ENCODE assay signal across 1 mouse cellular context in the genomic region with DNA sequence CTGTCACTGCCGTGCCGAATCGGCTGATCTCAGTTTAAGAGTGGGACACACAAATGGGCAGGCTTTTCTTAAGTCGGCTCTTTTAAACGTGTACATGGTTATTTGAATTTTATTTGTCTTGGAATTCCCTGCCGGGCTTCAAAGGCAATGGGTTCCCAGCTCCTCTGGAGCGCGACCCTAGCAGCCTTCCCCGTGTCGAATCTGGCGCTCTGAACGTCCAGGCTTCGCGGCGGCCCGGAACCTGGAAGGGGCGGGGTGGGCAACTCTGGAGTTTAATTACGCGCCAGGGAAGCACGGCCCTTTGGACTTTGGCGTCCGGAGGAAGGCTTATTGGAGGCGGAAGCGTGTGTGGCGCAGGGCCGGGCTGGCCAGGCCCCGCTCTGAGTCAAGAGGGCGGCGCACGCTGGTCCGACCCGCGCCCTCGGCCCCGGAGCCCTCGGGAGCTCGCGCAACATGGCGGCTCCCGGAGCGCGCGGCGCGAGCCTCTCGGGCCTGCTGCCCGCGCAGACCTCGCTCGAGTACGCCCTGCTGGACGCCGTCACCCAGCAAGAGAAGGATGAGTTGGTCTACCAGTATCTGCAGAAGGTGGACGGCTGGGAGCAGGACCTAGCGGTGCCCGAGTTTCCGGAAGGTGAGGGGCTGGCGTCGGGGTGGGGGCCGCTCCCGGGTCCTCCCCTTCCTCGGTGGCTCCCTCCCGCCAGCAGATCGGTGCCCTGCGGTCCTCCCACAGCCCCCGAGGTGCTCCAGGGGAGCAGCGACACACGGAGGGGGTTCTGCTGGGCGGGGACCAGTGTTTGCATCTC.
A peak's percentile ranks its signal among the peaks of the same experiment; 100 is the strongest.
TF ChIP-seq lines count a peak whose summit lies in the region.

A gene (plus strand): TSS at position 32 of the 803 bp plus-strand sequence.

TF ChIP-seq in CH12.LX, 34 proteins besides CTCF, POLR2A, EP300 and RAD21 (continued from another document):
- TF ChIP-seq TCF12 (IDR thresholded peaks at IDR 0.05; ENCODE audit: low read depth, low read length) (peak; percentile 40; the same call in 1 of the 2 replicates), HCFC1 (IDR thresholded peaks at IDR 0.05; ENCODE audit: low read depth, low read length) (peak; percentile 79), USF1 (IDR thresholded peaks at IDR 0.05; ENCODE audit: low read depth, low read length) (no peak), MYC (IDR thresholded peaks at IDR 0.05; ENCODE audit: low read depth, low read length) (no peak), TBP (conservative IDR thresholded peaks at IDR 0.05; ENCODE audit: low read depth, low read length) (no peak; the same call in 1 of the 2 replicates), ZMIZ1 (IDR thresholded peaks at IDR 0.05; ENCODE audit: low read depth, low read length) (no peak), IRF4 (IDR thresholded peaks at IDR 0.05; ENCODE audit: low read depth, low read length) (no peak; the same call in none of the 2 replicates), ELF1 (IDR thresholded peaks at IDR 0.05; ENCODE audit: low read depth, low read length) (peak; percentile 72), CHD1 (IDR thresholded peaks at IDR 0.05; ENCODE audit: low read depth, low read length) (no peak), ZKSCAN1 (IDR thresholded peaks at IDR 0.05; ENCODE audit: borderline replicate concordance, low read depth, low read length) (no peak), KAT2A (IDR thresholded peaks at IDR 0.05; ENCODE audit: insufficient replicate concordance, low read length) (no peak), CHD2 (IDR thresholded peaks at IDR 0.05; ENCODE audit: low read length) (0 out of 2 replicates have a peak, but pooled peaks have one; percentile 63), NRF1 (IDR thresholded peaks at IDR 0.05; ENCODE audit: low read depth, low read length) (peak; percentile 42; the same call in 1 of the 2 replicates), MXI1 (IDR thresholded peaks at IDR 0.05; ENCODE audit: low read depth, low read length) (no peak), ZC3H11A (IDR thresholded peaks at IDR 0.05; ENCODE audit: low read depth, low read length) (peak; percentile 98), SMC3 (IDR thresholded peaks at IDR 0.05; ENCODE audit: low read depth, low read length) (no peak), RCOR1 (conservative IDR thresholded peaks at IDR 0.05; ENCODE audit: low read depth, low read length) (no peak), POLR2AphosphoS2 (IDR thresholded peaks at IDR 0.05; ENCODE audit: low read depth, low read length) (0 out of 2 replicates have a peak, but pooled peaks have one; percentile 50), GABPA (IDR thresholded peaks at IDR 0.05; ENCODE audit: insufficient replicate concordance, low read depth, low read length) (no peak), MAFK (IDR thresholded peaks at IDR 0.05; ENCODE audit: insufficient replicate concordance, low read length) (no peak), SIN3A (IDR thresholded peaks at IDR 0.05; ENCODE audit: low read length) (peak; percentile 48; the same call in 1 of the 2 replicates), MAZ (IDR thresholded peaks at IDR 0.05; ENCODE audit: low read depth, low read length) (peak; percentile 62; the same call in 1 of the 2 replicates), JUND (conservative IDR thresholded peaks at IDR 0.05; ENCODE audit: low read depth, low read length) (no peak), ZNF384 (IDR thresholded peaks at IDR 0.05; ENCODE audit: low read depth, low read length) (no peak)
